Mouse (Mus musculus) lung, embryonic 15.5 days (tissue): Measurements from ENCODE around the gene Ccdc32. TPM values are rescaled to one million over a fixed set of nuclear protein-coding genes. Genes with fewer than 3 reads are reported as not detected.

ENCODE experiments used
- ATAC-seq: fragments of 200-750 bp; cut with Nextera tagmentation; 2 replicates; pipeline ENCODE4 v1.8.0; 2017; ENCODE audit warnings: moderate number of reproducible peaks, borderline replicate concordance; ENCODE audit not compliant: low FRiP score, low TSS enrichment; ENCODE audit errors: extremely low read depth
- H3K27ac ChIP-seq: fragments of 300-500 bp; sonication (generic); 2 replicates; pipeline ENCODE4 v1.5.1; 2015; ENCODE audit warnings: moderate library complexity, mild to moderate bottlenecking, inconsistent platforms
- H3K27me3 ChIP-seq: fragments of 300-500 bp; sonication (generic); 2 replicates; pipeline ENCODE4 v1.6.1; 2015; ENCODE audit warnings: inconsistent platforms
- H3K36me3 ChIP-seq: fragments of 300-500 bp; sonication (generic); 2 replicates; pipeline ENCODE4 v1.6.1; 2015; ENCODE audit warnings: inconsistent platforms
- H3K4me1 ChIP-seq: fragments of 300-500 bp; sonication (generic); 2 replicates; pipeline ENCODE4 v1.6.1; 2015; ENCODE audit warnings: inconsistent platforms
- H3K4me2 ChIP-seq: fragments of 300-500 bp; sonication (generic); 2 replicates; pipeline ENCODE4 v1.6.1; 2015; ENCODE audit warnings: inconsistent platforms, mild to moderate bottlenecking, moderate library complexity
- H3K4me3 ChIP-seq: fragments of 300-500 bp; sonication (generic); 2 replicates; pipeline ENCODE4 v1.5.1; 2015; ENCODE audit warnings: mild to moderate bottlenecking, inconsistent platforms
- H3K9ac ChIP-seq: fragments of 300-500 bp; sonication (generic); 2 replicates; pipeline ENCODE4 v1.6.1; 2015; ENCODE audit warnings: inconsistent platforms
- H3K9me3 ChIP-seq: fragments of 300-500 bp; sonication (generic); 2 replicates; pipeline ENCODE4 v1.6.1; 2016; ENCODE audit warnings: inconsistent platforms
- WGBS: fragments of 180-500 bp; shearing (Covaris S2); methylation state at CpG from one replicate; pipeline ENCODE4 v1.1.7; 2015; 5-methylcytosine and 5-hydroxymethylcytosine counted together
- polyA plus RNA-seq: library from polyadenylated mRNA; unstranded; fragments of >200 nt; fragmentation: Nextera tagmentation; extraction: Ambion mirVana; gene quantifications from 2 replicates; pipeline ENCODE4 v1.2.1, GENCODE M21; 2015

Gene Ccdc32
- polyA plus RNA-seq, 1 experiment from 2014 or later, result 24.3 TPM

GRCm38 (mm10) chr2:119006886-119007285 is 22.3 kb downstream of the Ccdc32 start:
- no peak overlapping the region for H3K27ac ChIP-seq
- H3K36me3 ChIP-seq, result no peaks in the 10 kb centered on the region
- H3K4me2 ChIP-seq, result no peak overlapping the region
- no peak overlapping the region for H3K4me3 ChIP-seq
- no peak for ATAC-seq
- H3K4me1 ChIP-seq, result no peaks in the 10 kb centered on the region
- H3K9ac ChIP-seq, result no peak overlapping the region
- no peaks in the 10 kb centered on the region for H3K27me3 ChIP-seq
- no peaks in the 10 kb centered on the region for H3K9me3 ChIP-seq
- 67% methylated on average over 7 of the region's 7 CpGs for WGBS

- H3K27me3 ChIP-seq, result peaks cover 7% of the 10 kb centered on the region; the same call in 1 of the 2 replicates
- 57% methylated on average over 3 of the region's 3 CpGs for WGBS
- no peak overlapping the region for H3K27ac ChIP-seq
- no peak overlapping the region for H3K4me3 ChIP-seq
- H3K9me3 ChIP-seq, result no peaks in the 10 kb centered on the region
- H3K4me2 ChIP-seq, result no peak overlapping the region
- H3K36me3 ChIP-seq, result no peaks in the 10 kb centered on the region
- H3K9ac ChIP-seq, result no peak overlapping the region
- no peak for ATAC-seq
- no peaks in the 10 kb centered on the region for H3K4me1 ChIP-seq
These were observed 30.1 kb downstream of the Ccdc32 start for GRCm38 (mm10) chr2:118999025-118999639.

DNA sequence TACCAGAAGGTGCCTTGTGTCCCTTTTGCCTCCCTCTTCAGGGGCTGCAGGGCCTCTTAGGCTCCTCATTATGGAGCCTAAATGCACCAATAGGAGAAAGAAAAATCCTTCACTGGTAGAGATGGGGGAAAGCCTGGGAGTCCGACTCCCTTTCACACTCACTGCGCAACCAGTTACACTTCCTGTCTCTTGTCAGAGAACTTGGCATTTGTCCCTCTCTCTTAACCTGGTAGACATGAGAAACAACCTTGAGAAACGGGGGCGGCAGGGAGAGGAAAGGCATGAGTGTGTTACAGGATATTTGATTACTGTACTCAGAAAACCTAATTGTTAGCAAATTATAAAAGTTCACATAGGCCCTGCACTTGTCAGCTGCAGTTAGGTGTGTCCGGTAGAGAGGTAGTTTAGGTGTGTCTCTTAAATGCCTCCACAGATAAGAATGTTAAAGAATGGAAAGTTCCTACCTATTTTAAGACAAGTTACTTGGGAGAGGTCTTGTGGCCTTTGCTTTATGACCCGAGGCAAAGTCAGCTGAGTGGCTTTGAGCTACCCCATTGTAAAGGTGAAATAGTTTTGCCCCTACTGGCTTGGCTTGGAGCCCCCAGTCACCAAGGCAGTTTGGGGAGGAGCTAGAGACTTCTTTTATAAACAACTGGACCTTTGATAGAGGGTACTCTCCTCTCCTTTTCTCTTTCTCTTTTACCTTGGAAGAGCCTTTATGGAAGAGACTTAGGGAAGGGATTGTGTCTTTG is 30.9 kb downstream of the Ccdc32 start:
- no peak overlapping the region for H3K4me3 ChIP-seq
- no peak for ATAC-seq
- no peaks in the 10 kb centered on the region for H3K9me3 ChIP-seq
- H3K27me3 ChIP-seq, result peaks cover 7% of the 10 kb centered on the region; the same call in 1 of the 2 replicates
- WGBS, result 52% methylated on average over 6 of the region's 6 CpGs
- H3K4me2 ChIP-seq, result no peak overlapping the region
- no peaks in the 10 kb centered on the region for H3K36me3 ChIP-seq
- H3K4me1 ChIP-seq, result no peaks in the 10 kb centered on the region
- H3K9ac ChIP-seq, result no peak overlapping the region
- H3K27ac ChIP-seq, result no peak overlapping the region

DNA sequence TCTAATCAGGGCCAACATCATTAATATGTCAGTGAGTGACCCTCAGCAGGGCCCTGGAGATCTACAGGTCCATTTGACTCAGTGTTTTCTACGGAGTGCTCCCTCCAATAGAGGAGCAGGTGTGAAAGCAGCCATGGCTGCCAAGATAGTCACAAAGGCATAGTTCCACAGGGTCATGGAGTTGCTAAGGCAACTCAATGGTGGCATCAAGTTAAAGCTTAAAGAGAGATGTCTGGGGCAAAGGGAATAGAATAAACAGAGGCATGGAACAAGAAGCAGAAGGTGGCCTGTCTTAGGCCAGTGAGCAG is 32.4 kb downstream of the Ccdc32 start:
- ATAC-seq, result no peak
- H3K4me3 ChIP-seq, result no peak overlapping the region
- no peak overlapping the region for H3K4me2 ChIP-seq
- no peak overlapping the region for H3K27ac ChIP-seq
- no peaks in the 10 kb centered on the region for H3K9me3 ChIP-seq
- H3K4me1 ChIP-seq, result no peaks in the 10 kb centered on the region
- peaks cover 7% of the 10 kb centered on the region; the same call in 1 of the 2 replicates for H3K27me3 ChIP-seq
- WGBS, result 50% methylated on average over 1 of the region's 1 CpGs
- no peak overlapping the region for H3K9ac ChIP-seq
- no peaks in the 10 kb centered on the region for H3K36me3 ChIP-seq

DNA sequence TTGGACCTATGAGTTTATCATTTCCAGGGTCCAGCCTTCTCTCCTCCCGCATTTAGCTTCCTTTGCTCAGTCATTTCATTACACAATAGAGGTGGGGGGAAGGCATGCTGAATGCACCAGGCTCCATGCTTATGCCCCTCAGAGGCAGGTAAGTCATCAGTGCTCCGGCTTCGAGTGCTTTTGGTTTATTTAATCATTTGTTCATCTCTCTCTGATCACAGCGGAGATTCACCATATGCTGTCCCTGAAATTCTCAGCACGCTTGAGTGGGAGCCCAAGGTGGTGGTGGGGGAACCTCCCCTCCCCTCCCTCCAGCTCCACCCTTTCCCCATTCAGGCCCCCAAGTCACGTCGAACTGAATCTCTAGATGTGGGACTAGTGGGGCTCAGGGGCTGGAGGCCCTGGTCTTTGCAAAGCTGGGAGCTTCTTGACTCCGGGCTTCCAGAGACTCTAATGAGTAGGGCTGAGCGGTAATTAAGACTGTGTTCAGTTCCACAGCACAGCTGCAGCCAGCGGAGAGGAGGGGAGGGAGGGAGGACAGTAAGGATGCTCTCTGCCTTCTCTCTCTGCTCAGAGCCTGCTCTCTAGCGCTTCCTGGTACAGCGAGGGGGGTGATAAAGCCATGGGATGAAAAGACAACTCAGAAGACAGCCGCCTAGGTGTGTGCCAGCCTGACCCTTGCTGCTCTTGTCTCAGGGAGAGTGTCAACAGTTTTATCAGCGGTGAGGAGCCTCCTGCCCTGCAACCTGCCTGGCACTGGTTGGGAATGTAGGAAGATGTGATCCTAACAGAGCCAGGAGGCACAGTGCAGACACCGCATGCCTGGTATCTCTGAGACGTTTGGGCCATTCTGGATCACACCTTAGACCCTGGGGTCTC is 33.0 kb downstream of the Ccdc32 start:
- no peak for ATAC-seq
- no peaks in the 10 kb centered on the region for H3K36me3 ChIP-seq
- 35% methylated on average over 16 of the region's 16 CpGs for WGBS
- H3K9me3 ChIP-seq, result no peaks in the 10 kb centered on the region
- no peaks in the 10 kb centered on the region for H3K4me1 ChIP-seq
- no peak overlapping the region for H3K4me3 ChIP-seq
- no peak overlapping the region for H3K27ac ChIP-seq
- H3K9ac ChIP-seq, result no peak overlapping the region
- H3K27me3 ChIP-seq, result peaks cover 7% of the 10 kb centered on the region; the same call in 1 of the 2 replicates
- no peak overlapping the region for H3K4me2 ChIP-seq

- H3K27ac ChIP-seq, result no peak overlapping the region
- peaks cover 7% of the 10 kb centered on the region; the same call in 1 of the 2 replicates for H3K27me3 ChIP-seq
- WGBS, result 48% methylated on average over 5 of the region's 5 CpGs
- no peak overlapping the region for H3K9ac ChIP-seq
- no peak overlapping the region for H3K4me2 ChIP-seq
- no peaks in the 10 kb centered on the region for H3K36me3 ChIP-seq
- ATAC-seq, result no peak
- no peaks in the 10 kb centered on the region for H3K4me1 ChIP-seq
- H3K4me3 ChIP-seq, result no peak overlapping the region
- no peaks in the 10 kb centered on the region for H3K9me3 ChIP-seq
These were observed 33.7 kb downstream of the Ccdc32 start for GRCm38 (mm10) chr2:118995490-118995889.

GRCm38 (mm10) chr2:118983812-118984211 is 45.4 kb downstream of the Ccdc32 start:
- 74% methylated on average over 8 of the region's 8 CpGs for WGBS
- Histone ChIP-seq H3K9me3 (no peaks in the 10 kb centered on the region), H3K27me3 (peaks cover 7% of the 10 kb centered on the region; the same call in 1 of the 2 replicates), H3K4me1 (no peaks in the 10 kb centered on the region), H3K36me3 (no peaks in the 10 kb centered on the region), H3K4me3 (no peak overlapping the region), H3K4me2 (no peak overlapping the region), H3K27ac (no peak overlapping the region), H3K9ac (no peak overlapping the region)
- ATAC-seq, result no peak

GRCm38 (mm10) chr2:118980841-118981240 is 48.4 kb downstream of the Ccdc32 start:
- ATAC-seq, result no peak
- 71% methylated on average over 6 of the region's 6 CpGs for WGBS
- 0 out of 2 replicates have a peak, but pooled peaks cover 8% of the 10 kb centered on the region for H3K4me1 ChIP-seq
- H3K27me3 ChIP-seq, result peaks cover 19% of the 10 kb centered on the region
- H3K27ac ChIP-seq, result no peak overlapping the region
- H3K4me2 ChIP-seq, result no peak overlapping the region
- H3K36me3 ChIP-seq, result no peaks in the 10 kb centered on the region
- H3K9ac ChIP-seq, result no peak overlapping the region
- H3K9me3 ChIP-seq, result no peaks in the 10 kb centered on the region
- no peak overlapping the region for H3K4me3 ChIP-seq

DNA sequence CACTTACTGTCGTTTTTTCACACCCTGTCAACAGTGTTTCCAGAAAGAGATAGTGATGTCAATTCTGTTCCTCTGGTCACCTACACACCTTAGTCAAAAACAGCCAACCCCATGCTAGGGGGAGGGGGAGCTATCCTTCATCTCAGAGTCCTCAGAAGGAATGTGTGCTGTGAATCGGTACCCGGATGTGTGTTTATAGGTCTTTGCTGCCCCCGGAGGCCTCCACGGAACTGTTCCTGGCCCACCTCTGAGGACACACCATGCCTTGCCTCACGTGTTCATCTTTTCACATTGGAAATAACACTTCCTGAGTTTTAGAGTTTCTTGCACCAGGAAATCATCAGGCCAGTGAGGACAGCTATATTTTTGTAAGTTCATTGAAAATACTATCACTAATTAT is 51.1 kb downstream of the Ccdc32 start:
- Histone ChIP-seq H3K27me3 (peaks cover 44% of the 10 kb centered on the region), H3K9ac (no peak overlapping the region), H3K36me3 (no peaks in the 10 kb centered on the region), H3K27ac (no peak overlapping the region), H3K4me3 (no peak overlapping the region), H3K9me3 (no peaks in the 10 kb centered on the region), H3K4me1 (peaks cover 17% of the 10 kb centered on the region), H3K4me2 (no peak overlapping the region)
- WGBS, result 24% methylated on average over 6 of the region's 6 CpGs
- no peak for ATAC-seq

DNA sequence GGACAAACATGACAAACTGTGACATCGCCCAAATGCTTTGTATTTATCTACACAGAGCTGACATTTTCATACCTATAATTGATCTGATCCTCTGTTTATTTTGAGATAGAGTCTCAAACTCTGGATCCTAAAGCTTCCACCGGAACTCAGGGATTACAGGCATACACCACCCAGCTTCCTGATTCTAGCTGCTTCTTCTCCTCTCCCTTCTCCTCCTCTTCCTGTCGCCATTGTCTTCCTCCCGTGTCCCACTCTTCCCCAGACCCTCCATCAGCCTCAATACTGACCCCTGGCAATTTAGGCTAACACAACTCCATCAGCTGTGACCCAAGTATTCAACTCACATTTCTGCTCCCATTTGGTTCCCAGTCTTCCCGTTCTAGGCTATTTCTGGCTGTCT is 52.3 kb downstream of the Ccdc32 start:
- peaks cover 17% of the 10 kb centered on the region for H3K4me1 ChIP-seq
- no peak overlapping the region for H3K9ac ChIP-seq
- no peaks in the 10 kb centered on the region for H3K36me3 ChIP-seq
- H3K27ac ChIP-seq, result no peak overlapping the region
- 15% methylated on average over 5 of the region's 5 CpGs for WGBS
- H3K27me3 ChIP-seq, result peaks cover 44% of the 10 kb centered on the region
- ATAC-seq, result no peak
- H3K4me3 ChIP-seq, result peak overlapping the region; percentile 64
- H3K9me3 ChIP-seq, result no peaks in the 10 kb centered on the region
- H3K4me2 ChIP-seq, result peak overlapping the region; percentile 98

GRCm38 (mm10) chr2:118976282-118976929 is 52.8 kb downstream of the Ccdc32 start:
- Histone ChIP-seq H3K27me3 (peaks cover 44% of the 10 kb centered on the region), H3K9me3 (no peaks in the 10 kb centered on the region), H3K4me2 (peak overlapping the region; percentile 98), H3K36me3 (no peaks in the 10 kb centered on the region), H3K4me3 (peak overlapping the region; percentile 64), H3K9ac (peak overlapping the region; percentile 70), H3K4me1 (peaks cover 17% of the 10 kb centered on the region), H3K27ac (no peak overlapping the region)
- peak; percentile 85 for ATAC-seq
- 1% methylated on average over 56 of the region's 57 CpGs for WGBS
